Mouse (Mus musculus) CH12.LX (cell line): ENCODE results near the gene Tex10. TPM values are rescaled to one million over a fixed set of nuclear protein-coding genes. Genes with fewer than 3 reads are reported as not detected.

Experiments used
- DNase-seq: peaks from one replicate; pipeline ENCODE4 v3.0.0-alpha.2; 2013; ENCODE audit errors: extremely low read depth
- H3K27ac ChIP-seq: 2 replicates; pipeline ENCODE4 v1.5.1; 2012; ENCODE audit warnings: low read depth, mild to moderate bottlenecking, control low read depth, moderate library complexity; ENCODE audit not compliant: insufficient read depth
- H3K27me3 ChIP-seq: replicated peaks from 2 replicates; pipeline ENCODE3; 2012; ENCODE audit warnings: inconsistent platforms
- H3K36me3 ChIP-seq, 2 experiments: replicated peaks in 1 of 2; 2 replicates each; pipeline versions ENCODE3 to v1.6.1; 2012; ENCODE audit warnings: inconsistent platforms in 1 of 2, low read length in 1 of 2, mild to moderate bottlenecking in 1 of 2, mixed read lengths in 1 of 2, moderate library complexity in 1 of 2; ENCODE audit not compliant: control insufficient read depth in 1 of 2, insufficient read depth in 1 of 2
- H3K4me1 ChIP-seq, 2 experiments: 2 replicates each; pipeline ENCODE4 v1.6.1; 2012; ENCODE audit warnings: inconsistent platforms in 1 of 2, moderate library complexity in 1 of 2; ENCODE audit not compliant: insufficient read depth in 2 of 2, control insufficient read depth in 1 of 2
- H3K4me2 ChIP-seq: 2 replicates; pipeline ENCODE4 v1.6.1; 2012; ENCODE audit warnings: low read depth, mild to moderate bottlenecking, control low read depth; ENCODE audit not compliant: poor library complexity, insufficient read depth, severe bottlenecking
- H3K4me3 ChIP-seq, 3 experiments: fragments of 150-350 bp in 1 of 3; sonication (generic) in 1 of 3; replicated peaks in 1 of 3; 2 replicates each; pipeline versions ENCODE3 to v1.5.1; 2011 to 2012; ENCODE audit warnings: low read depth in 2 of 3, low read length in 2 of 3, mild to moderate bottlenecking in 2 of 3, moderate library complexity in 2 of 3, control low read depth in 1 of 3, improper control_type of control experiment in 1 of 3, inconsistent platforms in 1 of 3, mixed read lengths in 1 of 3; ENCODE audit not compliant: poor library complexity in 1 of 3
- H3K79me2 ChIP-seq: replicated peaks from 2 replicates; pipeline ENCODE4 v1.6.1; 2012; ENCODE audit warnings: mild to moderate bottlenecking, moderate library complexity; ENCODE audit not compliant: control insufficient read depth, poor library complexity, insufficient read depth, severe bottlenecking; ENCODE audit errors: extremely low read depth
- H3K9ac ChIP-seq: 2 replicates; pipeline ENCODE4 v1.6.1; 2012; ENCODE audit warnings: low read depth, mild to moderate bottlenecking, control low read depth, moderate library complexity; ENCODE audit not compliant: insufficient read depth
- H3K9me3 ChIP-seq: replicated peaks from 2 replicates; pipeline ENCODE3; 2012; ENCODE audit warnings: low read length, inconsistent platforms, mixed read lengths
- BHLHE40 ChIP-seq: IDR thresholded peaks from 2 replicates; pipeline ENCODE4 v1.6.1; 2011; ENCODE audit warnings: mild to moderate bottlenecking, low read depth, low read length, improper control_type of control experiment
- CHD1 ChIP-seq: IDR thresholded peaks from 2 replicates; pipeline ENCODE4 v1.6.1; 2012; ENCODE audit warnings: low read depth, low read length, improper control_type of control experiment, inconsistent platforms
- CTCF ChIP-seq, 2 experiments: IDR thresholded peaks in 1 of 2; conservative IDR thresholded peaks in 1 of 2; 2 replicates each; pipeline ENCODE4 v1.5.1; 2011 to 2012; ENCODE audit warnings: low read depth in 2 of 2, low read length in 2 of 2, improper control_type of control experiment in 1 of 2, inconsistent platforms in 1 of 2, mild to moderate bottlenecking in 1 of 2, moderate library complexity in 1 of 2
- E2F4 ChIP-seq: IDR thresholded peaks from 2 replicates; pipeline ENCODE4 v1.6.1; 2011; ENCODE audit warnings: low read depth, low read length, improper control_type of control experiment; ENCODE audit not compliant: insufficient replicate concordance
- EP300 ChIP-seq: IDR thresholded peaks from 2 replicates; pipeline ENCODE4 v1.6.1; 2011; ENCODE audit warnings: low read length, improper control_type of control experiment
- ETS1 ChIP-seq: conservative IDR thresholded peaks from 2 replicates; pipeline ENCODE4 v1.6.1; 2012; ENCODE audit warnings: low read depth, mild to moderate bottlenecking, inconsistent platforms, low read length, improper control_type of control experiment, moderate library complexity
- GABPA ChIP-seq: IDR thresholded peaks from 2 replicates; pipeline ENCODE4 v1.6.1; 2012; ENCODE audit warnings: low read depth, low read length, improper control_type of control experiment, inconsistent platforms; ENCODE audit not compliant: insufficient replicate concordance
- HCFC1 ChIP-seq: IDR thresholded peaks from 2 replicates; pipeline ENCODE4 v1.6.1; 2012; ENCODE audit warnings: low read depth, mild to moderate bottlenecking, inconsistent platforms, low read length, improper control_type of control experiment
- IRF4 ChIP-seq: IDR thresholded peaks from 2 replicates; pipeline ENCODE4 v1.6.1; 2014; ENCODE audit warnings: low read depth, mild to moderate bottlenecking, inconsistent platforms, low read length, improper control_type of control experiment
- JUN ChIP-seq: IDR thresholded peaks from 2 replicates; pipeline ENCODE4 v1.6.1; 2011; ENCODE audit warnings: low read depth, mild to moderate bottlenecking, low read length, improper control_type of control experiment, moderate library complexity; ENCODE audit not compliant: insufficient read depth
- KAT2A ChIP-seq: IDR thresholded peaks from 2 replicates; pipeline ENCODE4 v1.6.1; 2012; ENCODE audit warnings: low read length, improper control_type of control experiment, inconsistent platforms; ENCODE audit not compliant: insufficient replicate concordance
- MAFK ChIP-seq: IDR thresholded peaks from 2 replicates; pipeline ENCODE4 v1.6.1; 2011; ENCODE audit warnings: low read length, improper control_type of control experiment; ENCODE audit not compliant: insufficient replicate concordance
- MAX ChIP-seq: IDR thresholded peaks from 2 replicates; pipeline ENCODE4 v1.6.1; 2011; ENCODE audit warnings: low read length, improper control_type of control experiment
- MAZ ChIP-seq: IDR thresholded peaks from 2 replicates; pipeline ENCODE4 v1.6.1; 2012; ENCODE audit warnings: low read depth, mild to moderate bottlenecking, inconsistent platforms, low read length, improper control_type of control experiment, moderate library complexity
- MEF2A ChIP-seq: IDR thresholded peaks from 2 replicates; pipeline ENCODE4 v1.6.1; 2014; ENCODE audit warnings: low read depth, mild to moderate bottlenecking, inconsistent platforms, low read length, improper control_type of control experiment, borderline replicate concordance
- MYC ChIP-seq: IDR thresholded peaks from 2 replicates; pipeline ENCODE4 v1.6.1; 2011; ENCODE audit warnings: low read depth, mild to moderate bottlenecking, improper control_type of control experiment, low read length
- NELFE ChIP-seq: IDR thresholded peaks from 2 replicates; pipeline ENCODE4 v1.6.1; 2011; ENCODE audit warnings: low read depth, low read length, improper control_type of control experiment
- NRF1 ChIP-seq: IDR thresholded peaks from 2 replicates; pipeline ENCODE4 v1.6.1; 2014; ENCODE audit warnings: low read depth, mild to moderate bottlenecking, inconsistent platforms, low read length, improper control_type of control experiment, moderate library complexity
- PAX5 ChIP-seq: IDR thresholded peaks from 2 replicates; pipeline ENCODE4 v1.6.1; 2012; ENCODE audit warnings: low read length, inconsistent platforms, mixed read lengths
- POLR2A ChIP-seq: IDR thresholded peaks from 2 replicates; pipeline ENCODE4 v1.6.1; 2011; ENCODE audit warnings: low read depth, mild to moderate bottlenecking, improper control_type of control experiment, low read length
- RCOR1 ChIP-seq: conservative IDR thresholded peaks from 2 replicates; pipeline ENCODE4 v1.6.1; 2012; ENCODE audit warnings: low read depth, mild to moderate bottlenecking, inconsistent platforms, low read length, improper control_type of control experiment
- SIN3A ChIP-seq: IDR thresholded peaks from 2 replicates; pipeline ENCODE4 v1.6.1; 2012; ENCODE audit warnings: low read length, improper control_type of control experiment, inconsistent platforms
- TCF12 ChIP-seq: IDR thresholded peaks from 2 replicates; pipeline ENCODE4 v1.6.1; 2014; ENCODE audit warnings: low read depth, mild to moderate bottlenecking, inconsistent platforms, low read length, improper control_type of control experiment
- UBTF ChIP-seq: IDR thresholded peaks from 2 replicates; pipeline ENCODE4 v1.6.1; 2012; ENCODE audit warnings: low read depth, mild to moderate bottlenecking, inconsistent platforms, low read length, improper control_type of control experiment, moderate library complexity
- USF1 ChIP-seq: IDR thresholded peaks from 2 replicates; pipeline ENCODE4 v1.6.1; 2014; ENCODE audit warnings: low read depth, mild to moderate bottlenecking, inconsistent platforms, low read length, improper control_type of control experiment
- ZKSCAN1 ChIP-seq: IDR thresholded peaks from 2 replicates; pipeline ENCODE4 v1.6.1; 2012; ENCODE audit warnings: low read depth, inconsistent platforms, low read length, improper control_type of control experiment, borderline replicate concordance
- ZMIZ1 ChIP-seq: IDR thresholded peaks from 2 replicates; pipeline ENCODE4 v1.6.1; 2012; ENCODE audit warnings: low read depth, mild to moderate bottlenecking, inconsistent platforms, low read length, improper control_type of control experiment
- ZNF384 ChIP-seq: IDR thresholded peaks from 2 replicates; pipeline ENCODE4 v1.6.1; 2012; ENCODE audit warnings: low read depth, low read length, improper control_type of control experiment, inconsistent platforms
- dilution Hi-C: fragments of 300-500 bp; cut with MboI; formaldehyde crosslinking; loops from 2 replicates; pipeline ENCODE4 v1.14.3; 2020; ENCODE audit warnings: low sequenced_read_pairs; ENCODE audit not compliant: extremely low pct_unique_long_range_greater_than_20kb, extremely low pct_ligation_motif_present
- in situ Hi-C: fragments of 300-500 bp; cut with MboI; formaldehyde crosslinking; loops from 3 replicates; pipeline ENCODE4 v1.14.3; 2019; ENCODE audit warnings: low sequenced_read_pairs, low pct_ligation_motif_present, low pct_unique_long_range_greater_than_20kb, mixed read lengths
- polyA plus RNA-seq: library from polyadenylated mRNA; unstranded; fragments of >175 nt; gene quantifications from 2 replicates; pipeline ENCODE4 v1.2.1, GENCODE M21; 2012; ENCODE audit warnings: low read depth; ENCODE audit not compliant: insufficient read length
- total RNA-seq, 2 experiments: library from RNA; depleted of rRNA; stranded (reverse); fragments of 300-350 nt in 1 of 2; fragments of >200 nt in 1 of 2; gene quantifications; 2 replicates each; pipeline ENCODE4 v1.2.3; 2012 to 2014

Tex10 gene
- total and polyA plus RNA-seq, 3 experiments: 34.2 to 61.9 (median 46.3) TPM

DNA sequence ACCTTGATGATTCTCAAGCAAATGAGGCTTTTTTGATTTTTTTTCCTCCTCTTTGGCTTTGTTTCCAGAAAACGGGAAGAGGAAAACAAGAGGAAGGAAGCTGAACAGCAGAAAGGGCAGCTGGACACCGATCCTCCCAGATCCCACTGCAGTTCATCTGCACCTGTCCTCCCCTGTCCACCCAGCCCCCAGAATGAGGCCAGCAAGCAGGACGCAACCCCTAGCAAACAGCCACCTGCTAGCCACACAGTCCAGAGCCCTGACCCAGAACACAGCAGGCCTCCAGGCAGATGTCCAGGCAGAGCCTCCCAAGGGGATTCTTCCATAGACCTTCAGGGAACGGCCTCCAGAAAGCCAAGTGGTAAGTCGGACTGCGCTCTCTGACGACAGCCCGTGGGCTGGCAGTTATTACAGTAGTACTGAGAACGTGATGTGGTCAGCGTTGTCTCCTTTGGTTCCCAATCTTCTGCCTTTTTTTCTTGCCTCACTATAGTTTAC is 57.4 kb downstream of the Tex10 start:
- TF ChIP-seq SIN3A: no peak
- TF ChIP-seq ETS1: no peak
- no peak for TF ChIP-seq JUN
- TF ChIP-seq GABPA: no peak
- no peak for TF ChIP-seq PAX5
- no peak for TF ChIP-seq KAT2A
- no peak for TF ChIP-seq MAZ
- TF ChIP-seq CTCF (conservative IDR thresholded peaks at IDR 0.05 in 1 of 2, IDR thresholded peaks at IDR 0.05 in 1 of 2; ENCODE audit: low read depth in 2 of 2, low read length in 2 of 2): no peak
- no peak for TF ChIP-seq ZKSCAN1
- no peak for TF ChIP-seq MEF2A
- TF ChIP-seq MAFK: no peak
- no peak for TF ChIP-seq HCFC1
- TF ChIP-seq NRF1: no peak
- TF ChIP-seq UBTF: no peak
- no peak overlapping the region for H3K4me2 ChIP-seq
- peaks cover 22 to 45% of the 10 kb centered on the region in 2 experiments for H3K36me3 ChIP-seq
- H3K27ac ChIP-seq: no peak overlapping the region
- dilution Hi-C loops: no loop called here
- no peaks in the 10 kb centered on the region for H3K9me3 ChIP-seq
- no peak for DNase-seq
- no peak overlapping the region for H3K4me3 ChIP-seq
- H3K79me2 ChIP-seq: no peaks in the 10 kb centered on the region
- no peak overlapping the region for H3K9ac ChIP-seq
- in situ Hi-C loops: loop anchor here (25.0 kb wide), 2 partner anchors 604 to 979 kb away; no protein-coding TSS in a partner anchor
- no peaks in the 10 kb centered on the region for H3K4me1 ChIP-seq
- H3K27me3 ChIP-seq: no peaks in the 10 kb centered on the region

DNA sequence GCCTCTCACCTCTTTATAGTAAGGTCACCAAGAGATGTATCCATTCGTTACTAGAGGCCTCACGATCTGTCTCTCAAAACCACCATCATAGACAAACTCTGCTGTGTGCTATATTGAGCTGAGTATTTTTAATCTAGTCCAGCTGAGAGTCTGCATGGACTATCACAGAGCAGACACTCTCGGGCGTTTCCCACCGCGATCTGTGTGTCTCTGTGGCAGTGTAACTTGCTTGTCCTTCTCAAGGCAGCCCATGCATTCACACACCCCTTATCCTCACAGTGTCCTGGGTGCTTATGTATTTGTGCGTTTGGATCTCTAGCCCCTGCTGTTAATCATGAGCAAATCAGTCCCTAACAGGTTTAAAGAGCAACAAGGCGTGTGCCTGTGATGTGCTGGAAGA is 59.8 kb downstream of the Tex10 start:
- no peaks in the 10 kb centered on the region for H3K27me3 ChIP-seq
- no peak overlapping the region for H3K4me3 ChIP-seq
- H3K9ac ChIP-seq: no peak overlapping the region
- dilution Hi-C loops: no loop called here
- no peak for DNase-seq
- no peak for TF ChIP-seq CHD1
- TF ChIP-seq E2F4: no peak
- no peak for TF ChIP-seq IRF4
- TF ChIP-seq SIN3A: no peak
- no peak for TF ChIP-seq USF1
- TF ChIP-seq ZMIZ1: no peak
- TF ChIP-seq BHLHE40: no peak
- no peak for TF ChIP-seq PAX5
- no peak for TF ChIP-seq ZNF384
- TF ChIP-seq POLR2A: no peak
- TF ChIP-seq EP300: no peak
- no peak for TF ChIP-seq MYC
- TF ChIP-seq MAZ: no peak
- TF ChIP-seq TCF12: no peak
- TF ChIP-seq MAX: no peak
- no peak for TF ChIP-seq NELFE
- TF ChIP-seq KAT2A: no peak
- no peak for TF ChIP-seq RCOR1
- in situ Hi-C loops: loop anchor here (25.0 kb wide), 2 partner anchors 601 to 976 kb away; no protein-coding TSS in a partner anchor
- no peaks in the 10 kb centered on the region for H3K4me1 ChIP-seq
- H3K9me3 ChIP-seq: no peaks in the 10 kb centered on the region
- H3K79me2 ChIP-seq: no peaks in the 10 kb centered on the region
- no peak overlapping the region for H3K4me2 ChIP-seq
- no peak overlapping the region for H3K27ac ChIP-seq
- peaks cover 13 to 33% of the 10 kb centered on the region in 2 experiments for H3K36me3 ChIP-seq
